Comparison of ENCODE assay signal across 23 mouse cellular contexts in the genomic region with DNA sequence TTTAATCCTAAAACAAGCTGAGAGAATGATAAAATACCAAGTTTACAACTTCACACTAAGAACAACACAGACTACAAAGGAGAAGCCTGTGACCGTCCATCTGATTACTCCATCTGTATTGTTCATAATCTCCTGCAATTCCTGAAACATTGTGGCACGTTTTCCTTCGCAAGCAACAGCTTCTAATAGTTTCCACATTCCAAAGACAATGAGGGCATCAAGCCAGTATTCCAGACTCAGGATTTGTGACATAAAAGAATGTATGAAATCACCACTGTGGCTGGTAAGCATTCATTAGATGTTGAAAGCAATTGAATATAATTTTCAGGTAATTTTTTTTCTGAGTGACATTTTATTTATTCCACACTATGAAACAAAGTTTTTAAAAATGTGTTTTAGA.
DNase-seq lines count a peak whose midpoint lies in the region; ATAC-seq and TF ChIP-seq lines count a peak whose summit lies in the region.
"Had no signal": no experiment of that assay in that cellular context is flagged by ENCODE, and none has a peak within 500 bp of the region (broad histone marks: within the 10 kb centered on the region; RNA-seq: fewer than 3 reads in every experiment).

No protein-coding gene starts in this region.

- ATAC-seq in embryonic facial prominence, embryonic 14.5 days (ENCODE audit: low read depth), result no peak
- no peak for ATAC-seq in limb, embryonic 14.5 days (ENCODE audit: low FRiP score, low read depth)
- ATAC-seq: forebrain, embryonic 15.5 days; hindbrain, postnatal 0 days had no signal

- DNase-seq in embryonic facial prominence, embryonic 14.5 days (ENCODE audit: low spot score), result peak; percentile 51
- DNase-seq in embryonic facial prominence, embryonic 10.5 days (ENCODE audit: low spot score), result no peak
- peak; percentile 13 to 33 for DNase-seq in heart, postnatal 10 days
- no peak for DNase-seq in heart, adult 2 months
- DNase-seq in limb, embryonic 14.5 days (ENCODE audit: low spot score), result peak; percentile 23
- DNase-seq in limb, embryonic 10.5 days (ENCODE audit: low spot score), result no peak
- DNase-seq in brain, embryonic 14.5 days (ENCODE audit: low read depth), result peak; percentile 22
- no peak for DNase-seq in layer of hippocampus, postnatal 14 days (ENCODE audit: low spot score in 2 of 2)
- DNase-seq: adrenal gland, adult 2 months; adrenal gland, postnatal 25 days; cerebellum, adult 8-10 months; cerebellum, postnatal 14 days; gastrocnemius, postnatal 10 days; kidney, adult 11 months had no signal

- H3K27ac ChIP-seq in embryonic facial prominence, embryonic 14.5 days (replicated peaks; ENCODE audit: low read depth, low read length), result no peak overlapping the region
- H3K27ac ChIP-seq in embryonic facial prominence, embryonic 10.5 days (replicated peaks), result no peak overlapping the region
- no peak overlapping the region for H3K27ac ChIP-seq in heart, adult 2 months
- no peak overlapping the region for H3K27ac ChIP-seq in limb, embryonic 14.5 days (replicated peaks; ENCODE audit: low read depth, low read length)
- H3K27ac ChIP-seq in limb, embryonic 10.5 days, result no peak overlapping the region
- H3K27ac ChIP-seq: embryonic facial prominence, embryonic 13.5 days; forebrain, embryonic 10.5 days; forebrain, embryonic 15.5 days; heart, embryonic 10.5 days; heart, embryonic 15.5 days; hindbrain, embryonic 13.5 days; hindbrain, postnatal 0 days had no signal

- H3K4me3 ChIP-seq in embryonic facial prominence, embryonic 14.5 days (ENCODE audit: low read depth, low read length), result no peak overlapping the region
- H3K4me3 ChIP-seq in embryonic facial prominence, embryonic 10.5 days, result no peak overlapping the region
- no peak overlapping the region for H3K4me3 ChIP-seq in heart, adult 2 months
- H3K4me3 ChIP-seq in limb, embryonic 14.5 days (replicated peaks; ENCODE audit: low read length), result no peak overlapping the region
- H3K4me3 ChIP-seq in limb, embryonic 10.5 days, result no peak overlapping the region
- H3K4me3 ChIP-seq: embryonic facial prominence, embryonic 13.5 days; erythroblast, embryonic 14.5 days; forebrain, embryonic 10.5 days; forebrain, embryonic 15.5 days; heart, embryonic 10.5 days; heart, embryonic 15.5 days; hindbrain, embryonic 13.5 days had no signal

- no peak for TF ChIP-seq POLR2A in heart, adult 2 months (IDR thresholded peaks at IDR 0.05; ENCODE audit: insufficient read depth, low read depth, low read length)
- no peak for TF ChIP-seq POLR2A in limb, embryonic 14.5 days (IDR thresholded peaks at IDR 0.05; ENCODE audit: borderline replicate concordance, extremely low read depth, insufficient read depth, insufficient read length)
- TF ChIP-seq POLR2A in brain, embryonic 14.5 days (IDR thresholded peaks at IDR 0.05; ENCODE audit: borderline replicate concordance, extremely low read depth, insufficient read depth, insufficient read length, poor library complexity, severe bottlenecking), result no peak

- H3K79me2 ChIP-seq in heart, adult 2 months (replicated peaks; ENCODE audit: control insufficient read depth, insufficient read depth, low read length), result no peaks in the 10 kb centered on the region

- 31% methylated on average over 3 of the region's 3 CpGs for WGBS in embryonic facial prominence, embryonic 14.5 days
- WGBS in embryonic facial prominence, embryonic 10.5 days, result 64% methylated on average over 3 of the region's 3 CpGs
- WGBS in heart, adult 2 months, result 22% methylated on average over 3 of the region's 3 CpGs
- 51% methylated on average over 3 of the region's 3 CpGs for WGBS in limb, embryonic 14.5 days
- 78% methylated on average over 3 of the region's 3 CpGs for WGBS in limb, embryonic 10.5 days

- no peak overlapping the region for H3K9ac ChIP-seq in embryonic facial prominence, embryonic 14.5 days (ENCODE audit: low read depth, low read length)
- no peak overlapping the region for H3K9ac ChIP-seq in heart, adult 2 months (ENCODE audit: low read depth, low read length)
- H3K9ac ChIP-seq in limb, embryonic 14.5 days (ENCODE audit: low read depth, low read length, severe bottlenecking), result no peak overlapping the region
- H3K9ac ChIP-seq: embryonic facial prominence, embryonic 13.5 days; forebrain, embryonic 15.5 days; heart, embryonic 15.5 days; hindbrain, embryonic 13.5 days had no signal

- H3K9me3 ChIP-seq in embryonic facial prominence, embryonic 14.5 days (ENCODE audit: control insufficient read depth, low read length), result no peaks in the 10 kb centered on the region
- no peaks in the 10 kb centered on the region for H3K9me3 ChIP-seq in embryonic facial prominence, embryonic 10.5 days
- no peaks in the 10 kb centered on the region for H3K9me3 ChIP-seq in limb, embryonic 14.5 days (ENCODE audit: control insufficient read depth, low read length)
- no peaks in the 10 kb centered on the region for H3K9me3 ChIP-seq in limb, embryonic 10.5 days (replicated peaks)
- H3K9me3 ChIP-seq: embryonic facial prominence, embryonic 13.5 days; forebrain, embryonic 10.5 days; forebrain, embryonic 15.5 days; heart, embryonic 10.5 days; heart, embryonic 15.5 days; hindbrain, embryonic 13.5 days had no signal

- H3K4me1 ChIP-seq in embryonic facial prominence, embryonic 14.5 days (ENCODE audit: control insufficient read depth, insufficient read depth, low read length), result no peaks in the 10 kb centered on the region
- H3K4me1 ChIP-seq in embryonic facial prominence, embryonic 10.5 days, result no peaks in the 10 kb centered on the region
- no peaks in the 10 kb centered on the region; the same call in 1 of the 2 replicates for H3K4me1 ChIP-seq in heart, adult 2 months (ENCODE audit: control insufficient read depth, insufficient read depth, low read length)
- H3K4me1 ChIP-seq in limb, embryonic 14.5 days (ENCODE audit: control insufficient read depth, insufficient read depth, low read length), result no peaks in the 10 kb centered on the region
- H3K4me1 ChIP-seq in limb, embryonic 10.5 days, result no peaks in the 10 kb centered on the region
- H3K4me1 ChIP-seq: embryonic facial prominence, embryonic 13.5 days; forebrain, embryonic 10.5 days; forebrain, embryonic 15.5 days; heart, embryonic 10.5 days; heart, embryonic 15.5 days; hindbrain, embryonic 13.5 days had no signal

- no peak overlapping the region for H3K4me2 ChIP-seq in embryonic facial prominence, embryonic 14.5 days (ENCODE audit: low read depth, low read length)
- H3K4me2 ChIP-seq in limb, embryonic 14.5 days (replicated peaks; ENCODE audit: low read depth, low read length, severe bottlenecking), result no peak overlapping the region
- H3K4me2 ChIP-seq: embryonic facial prominence, embryonic 13.5 days; forebrain, embryonic 15.5 days; heart, embryonic 15.5 days; hindbrain, embryonic 13.5 days had no signal

- no peaks in the 10 kb centered on the region for H3K27me3 ChIP-seq in embryonic facial prominence, embryonic 14.5 days (replicated peaks; ENCODE audit: control insufficient read depth, insufficient read depth, low read length)
- no peaks in the 10 kb centered on the region for H3K27me3 ChIP-seq in embryonic facial prominence, embryonic 10.5 days (replicated peaks; ENCODE audit: low read depth, poor library complexity, severe bottlenecking)
- H3K27me3 ChIP-seq in heart, adult 2 months (ENCODE audit: control insufficient read depth, insufficient read depth, low read length), result no peaks in the 10 kb centered on the region
- no peaks in the 10 kb centered on the region for H3K27me3 ChIP-seq in limb, embryonic 14.5 days (ENCODE audit: control insufficient read depth, insufficient read depth, low read length)
- no peaks in the 10 kb centered on the region for H3K27me3 ChIP-seq in limb, embryonic 10.5 days (ENCODE audit: low read depth, poor library complexity, severe bottlenecking)
- H3K27me3 ChIP-seq: CH12.LX; embryonic facial prominence, embryonic 13.5 days; forebrain, embryonic 15.5 days; heart, embryonic 15.5 days; hindbrain, embryonic 13.5 days had no signal

- H3K36me3 ChIP-seq in embryonic facial prominence, embryonic 14.5 days (ENCODE audit: control insufficient read depth, insufficient read depth, low read length), result no peaks in the 10 kb centered on the region
- no peaks in the 10 kb centered on the region for H3K36me3 ChIP-seq in embryonic facial prominence, embryonic 10.5 days (replicated peaks)
- no peaks in the 10 kb centered on the region for H3K36me3 ChIP-seq in heart, adult 2 months (ENCODE audit: control insufficient read depth, insufficient read depth, low read length)
- H3K36me3 ChIP-seq in limb, embryonic 14.5 days (ENCODE audit: control insufficient read depth, insufficient read depth, low read length), result no peaks in the 10 kb centered on the region
- no peaks in the 10 kb centered on the region for H3K36me3 ChIP-seq in limb, embryonic 10.5 days
- H3K36me3 ChIP-seq: embryonic facial prominence, embryonic 13.5 days; forebrain, embryonic 10.5 days; forebrain, embryonic 15.5 days; heart, embryonic 10.5 days; heart, embryonic 15.5 days; hindbrain, embryonic 13.5 days had no signal

- no peak for TF ChIP-seq EP300 in heart, adult 2 months (IDR thresholded peaks at IDR 0.05; ENCODE audit: insufficient read depth, low read depth, low read length)

- intact Hi-C loops in heart, postnatal 10 days (cut with DNase I), result no loop called here
- intact Hi-C loops in heart, adult 2 months (cut with DNase I), result no loop called here

- no peak for TF ChIP-seq CTCF in heart, adult 2 months (IDR thresholded peaks at IDR 0.05)
- TF ChIP-seq CTCF in brain, embryonic 14.5 days (IDR thresholded peaks at IDR 0.05; ENCODE audit: borderline replicate concordance, extremely low read depth, insufficient read depth, insufficient read length), result no peak

Comparison
In these comparisons a context has a peak if more than half of its experiments do, and no peak if none do; other contexts are left out.
1. DNase-seq: peak in embryonic facial prominence, embryonic 14.5 days (single experiment), heart, postnatal 10 days (2 of 2), limb, embryonic 14.5 days (single experiment) and brain, embryonic 14.5 days (single experiment); none in embryonic facial prominence, embryonic 10.5 days (single experiment), heart, adult 2 months (0 of 2), limb, embryonic 10.5 days (single experiment) and layer of hippocampus, postnatal 14 days (0 of 2).